Mouse (Mus musculus): ENCODE results near the gene Tns1.

- TF ChIP-seq CTCF (IDR thresholded peaks at IDR 0.05 in 2 of 3, conservative IDR thresholded peaks at IDR 0.05 in 1 of 3; ENCODE audit: control insufficient read depth in 1 of 3, insufficient read depth in 1 of 3, low read depth in 2 of 3, low read length in 3 of 3, poor library complexity in 1 of 3, severe bottlenecking in 1 of 3) (no peak), POLR2AphosphoS5 (IDR thresholded peaks at IDR 0.05; ENCODE audit: borderline replicate concordance, low read depth, low read length) (no peak), RCOR1 (IDR thresholded peaks at IDR 0.05; ENCODE audit: low read depth, low read length) (no peak)
Observed at GRCm38 (mm10) chr1:74081573-74081989, 42.7 kb downstream of the Tns1 start.
